Mouse (Mus musculus) spleen, adult 18-20 months (tissue): ENCODE data around the gene Trappc2.

ENCODE experiments used
- DNase-seq, 2 experiments: peaks; one replicate each; pipeline ENCODE4 v3.0.0; 2022; ENCODE audit warnings: mixed read lengths in 2 of 2

The Trappc2 gene

GRCm38 (mm10) chrX:166440036-166440615, at the start of gene Trappc2:
Gene Trappc2 (plus strand): TSS chrX:166440574.
- no peak for DNase-seq

DNA sequence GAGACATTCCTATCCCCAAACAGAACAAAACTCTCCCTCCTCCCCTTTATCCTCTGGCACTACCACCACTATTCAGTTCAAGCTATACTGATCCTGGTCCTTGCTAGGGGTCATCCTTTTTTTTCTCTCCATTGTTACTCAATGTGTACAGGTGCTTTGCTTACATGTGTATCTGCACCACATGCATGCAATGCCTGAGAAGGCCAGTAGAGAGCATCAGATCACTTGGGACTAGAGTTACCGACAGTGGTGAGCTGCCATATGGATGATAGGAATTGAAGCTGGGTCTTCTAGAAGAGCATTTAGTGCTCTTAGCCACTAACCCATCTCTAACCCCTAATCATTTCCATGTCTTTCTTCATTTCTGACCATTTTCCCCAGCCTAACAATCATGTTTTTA, 46.6 kb upstream of the Trappc2 start:
- DNase-seq, result no peak

DNA sequence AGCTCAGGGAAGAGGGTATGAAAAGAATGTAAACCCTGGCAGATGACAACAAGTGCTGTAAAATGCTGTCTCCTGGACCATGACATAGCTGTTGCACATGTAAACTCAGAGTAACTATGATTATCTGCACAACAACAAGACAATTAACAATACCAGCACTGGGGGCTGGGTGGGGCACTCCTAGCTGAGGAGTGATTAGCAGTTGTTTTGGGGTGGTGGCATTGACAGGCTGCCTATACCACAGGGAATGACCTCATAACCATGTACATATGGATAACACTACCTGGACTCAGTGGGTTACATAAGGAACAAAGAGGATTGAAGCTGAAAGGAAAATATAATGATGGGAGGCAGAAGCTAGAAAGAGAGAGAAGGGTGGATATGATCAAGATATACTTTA, 32.5 kb upstream of the Trappc2 start:
- DNase-seq, result no peak

DNA sequence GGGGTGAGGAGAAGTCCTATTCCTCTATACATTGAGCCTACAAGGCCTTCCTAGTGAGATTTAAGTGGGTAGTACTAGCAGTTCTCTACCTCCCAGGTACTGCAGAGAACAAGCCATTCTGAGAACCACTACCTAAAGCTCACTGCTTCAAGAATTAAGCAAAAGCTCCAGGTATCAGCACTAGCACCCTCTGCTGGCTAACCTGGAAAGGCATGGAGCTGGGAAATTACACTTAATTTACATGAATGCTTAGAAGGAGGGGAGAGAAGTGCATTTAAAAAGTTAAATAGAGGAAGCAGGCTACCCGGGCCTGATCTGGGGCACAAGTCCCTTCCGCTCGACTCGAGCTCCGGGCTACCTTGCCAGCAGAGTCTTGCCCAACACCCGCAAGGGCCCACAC, 24.2 kb upstream of the Trappc2 start:
- peak in 1 of 2 experiments; percentile 12 for DNase-seq

GRCm38 (mm10) chrX:166434812-166435211, 5.6 kb upstream of the Trappc2 start:
- no peak for DNase-seq

DNA sequence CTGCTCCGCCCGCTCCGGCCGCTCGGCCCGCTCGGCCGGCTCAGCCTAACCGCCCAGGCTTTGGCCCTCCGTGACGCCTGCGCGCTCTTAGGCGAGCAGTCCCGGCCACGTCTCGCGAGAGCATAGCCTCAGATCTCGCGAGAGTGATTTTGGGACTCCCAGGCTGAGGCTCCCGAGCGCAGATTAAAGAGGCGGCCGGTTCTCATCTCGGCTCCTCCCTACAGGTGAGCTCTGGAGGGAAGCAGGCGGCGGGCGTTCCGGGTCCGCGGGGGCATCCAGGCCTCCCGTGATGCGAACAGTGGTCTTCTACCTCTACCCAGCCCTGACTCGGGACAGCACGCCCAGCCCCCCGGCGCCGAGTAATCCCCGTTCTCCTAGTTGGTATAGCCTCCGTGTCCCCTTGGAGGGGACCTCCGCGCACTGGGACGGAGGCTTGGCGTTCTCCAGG, 266 bp downstream of the Trappc2 start, which contains the start of gene Ofd1:
Ofd1 (minus strand) TSS at position 89 of the 448 bp plus-strand sequence.
- DNase-seq, result peak; percentile 78 to 80

- no peak for DNase-seq
These were observed 4.2 kb downstream of the Trappc2 start for GRCm38 (mm10) chrX:166444552-166444951.

DNA sequence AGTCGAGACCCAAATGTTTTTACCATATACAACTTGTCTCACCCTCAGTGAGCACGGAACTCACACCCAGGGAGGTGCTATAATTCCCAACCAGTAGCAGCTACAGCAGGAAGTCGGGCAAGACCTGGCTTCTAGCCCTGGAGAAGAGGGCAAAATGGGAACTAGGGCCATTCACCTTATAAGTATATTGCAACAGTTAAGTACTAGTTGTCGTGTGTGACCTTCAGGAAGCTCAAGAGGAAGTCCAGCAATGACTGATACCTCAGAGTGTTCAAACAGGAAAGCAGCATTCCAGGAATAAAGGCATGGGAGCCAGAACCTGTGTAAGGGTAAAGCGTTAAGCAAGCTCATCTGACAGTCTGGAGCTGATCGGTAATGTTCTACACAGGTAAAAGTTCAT, 13.2 kb downstream of the Trappc2 start:
- DNase-seq, result no peak

DNA sequence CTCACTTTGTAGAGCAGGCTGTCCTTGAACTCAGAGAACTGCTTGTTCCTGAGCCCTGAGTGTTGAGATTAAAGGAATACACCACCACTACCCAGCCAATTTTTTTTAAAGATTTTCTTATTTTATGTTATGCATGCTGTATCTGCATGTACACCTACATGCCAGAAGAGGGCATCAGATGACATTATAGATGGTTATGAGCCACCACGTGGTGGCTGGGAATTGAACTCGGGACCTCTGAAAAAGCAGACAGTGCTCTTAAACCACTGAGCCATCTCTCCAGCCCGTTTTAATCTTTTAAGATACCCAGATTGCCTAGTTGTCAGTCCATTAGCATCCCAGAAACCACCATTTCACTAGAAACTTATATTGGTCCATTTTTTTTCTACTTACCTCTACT, 14.0 kb downstream of the Trappc2 start:
- DNase-seq, result no peak

DNA sequence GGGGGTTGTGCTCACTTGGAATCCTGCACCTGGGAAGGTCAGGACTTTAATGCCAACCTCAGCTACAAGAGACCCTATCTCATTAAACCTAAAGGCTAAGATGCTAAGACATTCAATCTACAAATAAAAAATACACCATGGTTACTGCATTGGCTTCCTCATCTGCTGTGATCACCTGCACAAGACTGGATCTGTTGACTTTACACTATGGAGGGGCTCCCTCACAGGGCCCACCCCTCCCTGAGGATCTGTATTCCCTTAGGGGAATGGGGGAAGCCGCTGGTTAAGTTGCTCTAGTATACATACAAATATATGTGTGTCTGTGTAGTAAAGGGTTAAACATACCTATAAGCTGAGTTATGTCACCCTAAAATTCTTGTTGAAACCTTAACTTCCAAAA, 15.2 kb downstream of the Trappc2 start:
- DNase-seq, result no peak

DNA sequence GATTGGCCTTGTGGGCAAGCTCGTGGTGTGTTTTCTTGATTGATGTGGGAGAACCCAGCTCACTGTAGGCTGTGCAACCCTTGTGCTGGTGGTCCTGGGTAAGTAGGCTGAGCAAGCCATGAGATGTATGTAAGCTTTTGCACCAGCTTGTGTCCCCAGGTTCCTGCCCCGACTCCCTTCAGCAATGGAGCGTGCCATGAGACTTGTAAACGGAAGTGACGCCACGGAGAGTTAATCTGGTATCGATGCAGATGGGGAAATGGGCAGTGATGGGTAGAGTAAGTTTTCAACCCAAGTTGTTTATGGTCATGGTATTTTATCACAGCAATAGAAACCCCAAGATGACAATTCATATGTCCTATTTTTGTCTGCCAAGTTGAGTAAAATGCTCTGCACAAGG, 27.9 kb downstream of the Trappc2 start:
- DNase-seq, result peak in 1 of 2 experiments; percentile 22

- no peak for DNase-seq
These were observed 32.2 kb downstream of the Trappc2 start for GRCm38 (mm10) chrX:166472612-166473011.

DNA sequence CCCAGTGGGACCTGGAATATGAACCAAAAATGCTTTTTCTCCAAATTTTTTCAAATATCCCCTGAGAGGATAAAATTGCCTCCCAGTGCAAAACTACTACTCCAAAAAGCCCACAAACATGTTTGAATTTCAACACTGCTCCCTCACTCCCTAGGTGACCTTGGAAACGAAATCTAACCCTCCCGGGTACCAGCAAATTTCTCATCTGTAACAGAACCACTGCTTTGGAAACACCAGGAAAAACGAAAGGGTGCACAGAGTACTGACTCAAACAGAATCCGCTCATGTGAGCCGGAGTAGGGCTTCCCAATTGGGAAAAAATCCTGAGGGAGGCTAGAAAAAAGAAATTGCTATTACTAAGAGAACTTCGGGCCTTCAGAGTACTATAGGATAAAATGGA, 37.0 kb downstream of the Trappc2 start:
- no peak for DNase-seq

- DNase-seq, result no peak
These were observed 38.4 kb downstream of the Trappc2 start for GRCm38 (mm10) chrX:166478631-166479364.

DNA sequence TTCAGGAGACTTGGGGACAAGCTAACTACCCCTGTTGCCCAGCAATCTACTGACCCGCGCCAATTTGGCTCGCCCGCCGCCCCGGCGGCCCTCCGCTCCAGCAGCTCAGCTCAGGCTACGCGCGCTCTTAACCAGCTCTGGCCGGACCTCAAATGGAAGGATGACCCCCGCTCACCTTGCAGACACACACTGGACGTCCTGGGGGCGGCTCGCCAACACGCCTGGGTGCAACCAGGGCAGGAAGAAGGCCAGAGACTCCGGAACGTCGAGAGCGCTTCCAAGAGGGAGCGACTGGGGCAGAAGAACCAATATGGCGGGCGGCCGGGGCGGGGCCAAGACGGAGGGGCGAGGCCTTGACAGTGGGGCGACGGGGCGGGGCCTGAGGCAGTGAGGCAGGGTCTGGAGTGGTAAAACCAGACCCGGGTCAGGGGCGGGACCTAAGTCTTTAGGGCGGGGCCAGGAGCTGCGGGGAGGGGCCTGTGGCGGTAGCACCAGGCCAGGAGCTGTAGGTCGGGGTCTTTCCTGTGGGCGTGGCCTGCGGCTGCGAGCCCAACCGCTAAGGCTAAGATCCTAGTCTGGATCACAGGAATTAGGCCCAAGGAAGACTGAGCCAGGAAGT, 39.1 kb downstream of the Trappc2 start, which contains the start of gene Rab9:
Rab9 (minus strand) TSS at position 503 of the 619 bp plus-strand sequence.
- peak; percentile 86 to 93 for DNase-seq

- DNase-seq, result no peak
These were observed 54.7 kb downstream of the Trappc2 start for GRCm38 (mm10) chrX:166495052-166495451.

DNA sequence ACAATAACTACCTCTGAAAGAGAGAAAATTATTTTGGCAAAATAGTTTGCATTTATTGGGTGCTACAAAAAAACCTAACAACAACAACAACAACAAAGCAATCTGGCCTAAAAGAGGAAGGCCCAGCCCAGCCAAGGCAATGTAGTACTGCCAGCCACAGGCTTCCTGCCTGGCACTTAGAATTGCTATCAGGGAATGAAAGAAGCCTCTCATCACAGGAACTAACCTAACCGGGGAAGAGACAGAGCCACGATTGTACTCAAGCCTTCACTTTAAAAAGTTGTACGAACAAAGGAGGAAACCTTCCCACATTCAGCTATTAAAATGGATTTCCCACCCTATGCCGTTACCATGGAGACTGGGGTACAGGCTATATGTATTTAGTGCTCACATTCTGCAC, 57.4 kb downstream of the Trappc2 start:
- DNase-seq, result no peak

DNA sequence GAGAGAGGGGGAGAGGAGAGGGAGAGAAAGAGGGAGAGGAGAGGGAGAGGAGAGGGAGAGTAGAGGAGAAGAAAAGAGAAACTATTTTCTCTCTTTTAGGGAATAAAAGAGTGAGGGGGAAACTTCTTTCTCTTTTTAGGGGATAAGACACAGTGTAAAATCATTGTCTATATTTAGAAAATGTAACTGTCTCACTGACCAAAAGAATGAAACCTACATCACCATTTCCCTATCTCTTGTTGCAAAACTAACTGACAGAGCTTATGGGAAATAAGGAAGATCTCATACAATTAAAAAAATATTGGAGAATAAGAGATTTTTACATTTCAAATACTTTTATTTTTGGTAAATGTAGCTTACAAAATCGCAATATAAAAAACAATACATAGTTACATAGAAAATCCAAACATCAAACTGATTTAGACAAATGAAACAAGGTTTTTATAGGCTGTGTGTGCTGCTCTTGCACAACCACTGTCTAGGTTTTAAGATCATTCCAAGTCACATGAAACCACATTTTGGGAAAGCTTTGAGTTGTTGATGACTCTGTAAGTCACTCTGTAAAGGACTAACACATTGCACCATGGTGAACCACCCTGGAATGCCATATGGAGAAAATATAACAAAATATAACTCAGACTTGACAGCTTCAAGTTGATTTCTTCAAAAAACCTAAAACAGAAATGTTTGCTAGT, 59.3 kb downstream of the Trappc2 start:
- no peak for DNase-seq
